In the genomic region with DNA sequence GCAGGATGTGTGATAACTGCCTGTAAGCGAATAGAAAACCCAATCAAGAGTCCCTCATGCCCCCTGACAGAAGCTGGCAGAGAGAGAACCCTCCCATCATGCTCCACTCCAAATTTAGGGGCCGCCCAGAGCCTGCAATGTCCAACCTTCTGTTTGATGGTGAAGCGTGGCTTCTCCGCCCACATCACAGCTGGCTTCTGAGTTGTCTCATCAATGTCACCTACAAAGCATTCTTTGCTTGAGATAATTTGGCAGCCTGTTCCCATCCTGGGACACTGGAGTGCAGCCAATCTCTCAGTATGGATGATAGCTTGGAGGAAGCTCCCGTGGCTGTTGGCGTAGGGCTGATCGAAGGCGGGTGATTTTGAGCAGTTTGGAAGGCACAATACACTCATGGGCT, we compare ENCODE assay signal across 10 mouse cellular contexts. TPM values are rescaled to one million over a fixed set of nuclear protein-coding genes. Genes with fewer than 3 reads are reported as not detected.
DNase-seq lines count a peak whose midpoint lies in the region; ATAC-seq lines count a peak whose summit lies in the region.
"Had no signal": no experiment of that assay in that cellular context is flagged by ENCODE, and none has a peak within 500 bp of the region (broad histone marks: within the 10 kb centered on the region; RNA-seq: fewer than 3 reads in every experiment).

No protein-coding gene starts in this region.

- H3K4me1 ChIP-seq in hindbrain, embryonic 14.5 days (replicated peaks; ENCODE audit: control insufficient read depth, insufficient read depth, low read length): no peaks in the 10 kb centered on the region
- H3K4me1 ChIP-seq in hindbrain, embryonic 11.5 days (replicated peaks; ENCODE audit: control insufficient read depth, insufficient read depth, low read length): no peaks in the 10 kb centered on the region

- H3K9ac ChIP-seq in hindbrain, embryonic 14.5 days: no peak overlapping the region
- H3K9ac ChIP-seq in hindbrain, embryonic 11.5 days (ENCODE audit: low read depth, low read length): no peak overlapping the region

- WGBS in hindbrain, embryonic 14.5 days: 65% methylated on average over 8 of the region's 8 CpGs
- 81% methylated on average over 8 of the region's 8 CpGs for WGBS in hindbrain, embryonic 11.5 days

- H3K4me3 ChIP-seq in hindbrain, embryonic 14.5 days (replicated peaks; ENCODE audit: low read length): no peak overlapping the region
- H3K4me3 ChIP-seq in hindbrain, embryonic 11.5 days (ENCODE audit: low read depth, low read length): no peak overlapping the region

- peak; percentile 60; the same call in 1 of the 2 replicates for ATAC-seq in hindbrain, embryonic 14.5 days (ENCODE audit: low FRiP score)
- ATAC-seq in hindbrain, embryonic 11.5 days (ENCODE audit: low FRiP score): no peak
- ATAC-seq: midbrain, embryonic 16.5 days had no signal

- H3K9me3 ChIP-seq in hindbrain, embryonic 14.5 days (ENCODE audit: control insufficient read depth, low read length): no peaks in the 10 kb centered on the region
- H3K9me3 ChIP-seq in hindbrain, embryonic 11.5 days (ENCODE audit: control insufficient read depth, low read length): no peaks in the 10 kb centered on the region

- H3K4me2 ChIP-seq in hindbrain, embryonic 14.5 days (replicated peaks): no peak overlapping the region
- no peak overlapping the region for H3K4me2 ChIP-seq in hindbrain, embryonic 11.5 days (replicated peaks; ENCODE audit: low read depth, low read length)

- intact Hi-C loops in gastrocnemius, postnatal 14 days (cut with DNase I; ENCODE audit: low total_unique reads): no loop called here

- DNase-seq in hindbrain, embryonic 14.5 days (ENCODE audit: low spot score): no peak
- DNase-seq in hindbrain, embryonic 11.5 days (ENCODE audit: low spot score): no peak
- peak; percentile 3 to 32 for DNase-seq in heart, adult 9 months (ENCODE audit: low spot score in 2 of 2)
- peak; percentile 36 for DNase-seq in left cerebral cortex, adult 11 months (ENCODE audit: low spot score)
- DNase-seq in right cerebral cortex, postnatal 14 days: peak; percentile 15
- DNase-seq in adrenal gland, adult 2 months: no peak
- no peak for DNase-seq in gastrocnemius, postnatal 14 days
- no peak for DNase-seq in urinary bladder, postnatal 4 days (ENCODE audit: low spot score in 2 of 2)

- H3K36me3 ChIP-seq in hindbrain, embryonic 14.5 days (replicated peaks; ENCODE audit: control insufficient read depth, insufficient read depth): no peaks in the 10 kb centered on the region
- no peaks in the 10 kb centered on the region for H3K36me3 ChIP-seq in hindbrain, embryonic 11.5 days (ENCODE audit: control insufficient read depth, insufficient read depth, low read length)

- H3K27ac ChIP-seq in hindbrain, embryonic 14.5 days: no peak overlapping the region
- no peak overlapping the region for H3K27ac ChIP-seq in hindbrain, embryonic 11.5 days (ENCODE audit: low read depth, low read length)

- no peaks in the 10 kb centered on the region for H3K27me3 ChIP-seq in hindbrain, embryonic 14.5 days (ENCODE audit: control insufficient read depth, insufficient read depth, low read length)
- no peaks in the 10 kb centered on the region for H3K27me3 ChIP-seq in hindbrain, embryonic 11.5 days (ENCODE audit: control insufficient read depth, insufficient read depth, low read length)

RNA-seq across cellular contexts. Expression of a gene that starts 34.9 kb away (rescaled TPM):
- 1.4 TPM in 2 replicates for polyA plus RNA-seq in hindbrain, embryonic 14.5 days (2014; fragmentation: Nextera tagmentation; extraction: Ambion mirVana)
- polyA plus RNA-seq in hindbrain, embryonic 11.5 days (2014; fragmentation: Nextera tagmentation; extraction: Ambion mirVana): 0.04 and 0.06 TPM in 2 replicates
- under 1 TPM in 1 of 2 experiments, not detected in 1; 0.07 TPM for total RNA-seq in adrenal gland, adult 2 months (2021)
- polyA plus RNA-seq in adrenal gland, adult 2 months (2012; rRNA removed): 0.01 and 0.03 TPM in 2 replicates
- under 1 TPM; 0.07 to 0.21 TPM for total RNA-seq in gastrocnemius, postnatal 14 days (2021)
- total RNA-seq: granulocyte monocyte progenitor cell, adult 5-6 weeks had no signal

Comparison
In these comparisons a context has a peak if more than half of its experiments do, and no peak if none do; other contexts are left out.
1. DNase-seq: peak in heart, adult 9 months (2 of 2), left cerebral cortex, adult 11 months (single experiment) and right cerebral cortex, postnatal 14 days (single experiment); none in hindbrain, embryonic 14.5 days (single experiment), hindbrain, embryonic 11.5 days (single experiment), adrenal gland, adult 2 months (single experiment), gastrocnemius, postnatal 14 days (single experiment) and urinary bladder, postnatal 4 days (0 of 2).